Mouse (Mus musculus) hindbrain, embryonic 16.5 days (tissue): ENCODE data around the gene Rpl34. TPM values are rescaled to one million over a fixed set of nuclear protein-coding genes. Genes with fewer than 3 reads are reported as not detected.
A peak's percentile ranks its signal among the peaks of the same experiment; 100 is the strongest.

Experiments used
- ATAC-seq: fragments of 200-750 bp; cut with Nextera tagmentation; 2 replicates; pipeline ENCODE4 v1.8.0; 2017; ENCODE audit warnings: moderate TSS enrichment, moderate library complexity
- H3K27ac ChIP-seq: fragments of 300-500 bp; sonication (generic); 2 replicates; pipeline ENCODE4 v1.5.1; 2014; ENCODE audit warnings: low read depth, mild to moderate bottlenecking, control low read depth, low read length, moderate library complexity
- H3K27me3 ChIP-seq: fragments of 300-500 bp; sonication (generic); replicated peaks from 2 replicates; pipeline ENCODE4 v1.6.1; 2014; ENCODE audit warnings: low read length; ENCODE audit not compliant: control insufficient read depth, insufficient read depth
- H3K36me3 ChIP-seq: fragments of 300-500 bp; sonication (generic); 2 replicates; pipeline ENCODE4 v1.6.1; 2014; ENCODE audit warnings: mild to moderate bottlenecking, low read length, moderate library complexity, mixed read lengths; ENCODE audit not compliant: control insufficient read depth, insufficient read depth
- H3K4me1 ChIP-seq: fragments of 300-500 bp; sonication (generic); 2 replicates; pipeline ENCODE4 v1.6.1; 2014; ENCODE audit warnings: low read depth, low read length; ENCODE audit not compliant: control insufficient read depth, insufficient read depth
- H3K4me2 ChIP-seq: fragments of 300-500 bp; sonication (generic); 2 replicates; pipeline ENCODE4 v1.6.1; 2014; ENCODE audit warnings: mild to moderate bottlenecking, low read length, control low read depth, moderate library complexity
- H3K4me3 ChIP-seq: fragments of 300-500 bp; sonication (generic); 2 replicates; pipeline ENCODE4 v1.5.1; 2014; ENCODE audit warnings: mild to moderate bottlenecking, low read length, control low read depth, moderate library complexity
- H3K9ac ChIP-seq: fragments of 300-500 bp; sonication (generic); 2 replicates; pipeline ENCODE4 v1.6.1; 2014; ENCODE audit warnings: low read depth, mild to moderate bottlenecking, control low read depth, low read length, moderate library complexity
- H3K9me3 ChIP-seq: fragments of 300-500 bp; sonication (generic); 2 replicates; pipeline ENCODE4 v1.6.1; 2014; ENCODE audit warnings: mild to moderate bottlenecking, low read length, moderate library complexity; ENCODE audit not compliant: control insufficient read depth
- WGBS: fragments of 180-500 bp; shearing (Covaris S2); extraction: QIAGEN DNeasy Blood & Tissue Kit; methylation state at CpG from one replicate; pipeline ENCODE4 v1.1.7; 2014; 5-methylcytosine and 5-hydroxymethylcytosine counted together
- polyA plus RNA-seq: library from polyadenylated mRNA; unstranded; fragments of >200 nt; fragmentation: Nextera tagmentation; extraction: Ambion mirVana; gene quantifications from 2 replicates; pipeline ENCODE4 v1.2.1, GENCODE M21; 2015

Gene Rpl34
- polyA plus RNA-seq, 1 experiment from 2014 or later = 448 TPM

DNA sequence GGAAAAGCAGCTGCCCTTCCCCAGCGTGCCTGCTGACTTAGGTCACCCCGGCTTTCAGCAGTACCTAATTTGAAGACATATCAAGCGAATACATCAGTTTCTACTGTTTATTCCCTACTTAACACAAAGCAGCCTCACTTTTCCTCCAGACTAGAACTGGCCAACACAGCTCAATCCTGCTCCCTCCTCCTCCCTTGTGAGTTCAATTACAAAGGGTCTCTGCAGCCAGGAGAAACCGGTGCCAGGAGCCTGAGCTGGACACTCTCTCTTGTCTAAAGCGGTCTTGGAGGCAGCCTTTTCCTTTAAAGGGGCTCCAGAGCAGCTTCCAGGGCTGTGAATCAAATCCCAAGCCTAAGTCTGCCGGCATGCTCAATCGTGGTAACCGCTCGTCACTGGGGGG lies 48.0 kb downstream of the Rpl34 start:
- WGBS = 85% methylated on average over 9 of the region's 9 CpGs
- H3K4me2 ChIP-seq = no peak overlapping the region
- H3K9ac ChIP-seq = no peak overlapping the region
- H3K9me3 ChIP-seq = no peaks in the 10 kb centered on the region
- H3K27ac ChIP-seq = no peak overlapping the region
- H3K4me3 ChIP-seq = no peak overlapping the region
- peak; percentile 52; the same call in 1 of the 2 replicates for ATAC-seq
- no peaks in the 10 kb centered on the region for H3K36me3 ChIP-seq
- H3K4me1 ChIP-seq = no peaks in the 10 kb centered on the region
- H3K27me3 ChIP-seq = no peaks in the 10 kb centered on the region

DNA sequence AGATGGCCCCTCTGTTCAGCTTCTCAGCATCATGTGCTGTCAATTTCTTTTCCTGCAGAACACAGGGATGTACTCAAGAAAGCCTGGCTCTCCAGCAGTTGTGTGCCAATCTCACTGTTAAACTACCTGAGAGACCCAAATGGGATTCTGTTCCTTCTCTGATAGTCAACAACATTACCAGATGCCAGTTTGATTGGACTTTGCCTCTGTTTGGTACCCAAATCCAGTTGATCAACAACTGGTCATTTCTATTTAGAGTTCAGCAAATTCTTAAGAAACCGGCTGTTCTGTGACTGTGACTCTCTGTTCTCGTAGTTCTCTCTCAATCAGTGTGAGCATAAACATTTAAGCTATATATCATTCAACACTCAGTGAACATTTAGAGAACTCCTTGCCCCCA lies 49.0 kb downstream of the Rpl34 start:
- no peak overlapping the region for H3K4me2 ChIP-seq
- no peak for ATAC-seq
- no peaks in the 10 kb centered on the region for H3K27me3 ChIP-seq
- no peak overlapping the region for H3K27ac ChIP-seq
- H3K4me3 ChIP-seq = no peak overlapping the region
- 93% methylated on average over 2 of the region's 2 CpGs for WGBS
- H3K36me3 ChIP-seq = no peaks in the 10 kb centered on the region
- no peaks in the 10 kb centered on the region for H3K4me1 ChIP-seq
- no peak overlapping the region for H3K9ac ChIP-seq
- H3K9me3 ChIP-seq = no peaks in the 10 kb centered on the region

DNA sequence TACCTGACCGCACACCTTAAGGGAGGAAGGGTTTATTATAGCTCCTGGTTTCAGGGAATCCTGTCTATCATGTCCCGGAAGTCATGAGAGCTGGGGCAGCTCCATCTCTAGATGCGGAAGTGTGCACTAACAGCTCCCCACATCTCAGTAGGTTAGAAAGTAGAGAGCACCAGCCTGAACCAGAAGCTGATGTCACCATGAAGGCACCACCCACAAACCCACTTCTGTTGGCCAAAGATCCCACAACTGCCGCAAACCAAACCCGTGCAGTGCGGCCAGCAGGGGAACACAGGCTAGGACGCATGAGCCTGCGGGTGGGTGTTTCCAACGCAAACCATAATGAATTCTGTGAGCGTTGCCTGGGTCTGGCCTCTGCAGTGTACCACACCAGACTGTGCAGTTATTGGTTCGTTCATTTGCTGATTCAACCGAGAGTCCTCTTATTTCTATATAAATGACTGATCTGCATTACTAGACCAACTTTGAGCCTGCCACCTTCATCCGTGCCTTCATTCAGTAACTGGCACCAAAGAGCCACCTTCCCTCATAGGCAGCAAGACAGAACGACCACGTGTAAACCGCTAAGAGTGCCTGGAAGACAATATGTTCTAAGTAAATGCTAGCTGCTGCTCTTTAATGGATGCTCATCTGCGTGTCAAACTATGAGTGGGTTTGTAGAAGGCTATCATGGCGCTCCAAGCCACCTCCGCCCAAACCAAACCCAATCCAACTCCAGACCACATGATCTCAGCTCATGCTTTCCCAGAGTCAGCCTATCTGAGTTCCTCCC lies 52.3 kb downstream of the Rpl34 start:
- H3K4me1 ChIP-seq = no peaks in the 10 kb centered on the region
- no peaks in the 10 kb centered on the region for H3K9me3 ChIP-seq
- H3K27me3 ChIP-seq = no peaks in the 10 kb centered on the region
- H3K36me3 ChIP-seq = no peaks in the 10 kb centered on the region
- H3K27ac ChIP-seq = no peak overlapping the region
- H3K4me3 ChIP-seq = no peak overlapping the region
- H3K9ac ChIP-seq = no peak overlapping the region
- 93% methylated on average over 19 of the region's 19 CpGs for WGBS
- no peak overlapping the region for H3K4me2 ChIP-seq
- ATAC-seq = no peak

Other genes starting within 250 kb of the Rpl34 start
- 0.10 TPM in 1 of 2 replicates, not detected in the other for gene Etnppl, start 113.0 kb downstream of the Rpl34 start, polyA plus RNA-seq
- 202 and 205 TPM in 2 replicates for gene Ostc, start 21.0 kb downstream of the Rpl34 start, polyA plus RNA-seq